Mouse (Mus musculus): ENCODE measurements at regions not wholly inside any gene's neighbourhood (a gene's known extent, or its start where the extent isn't known, plus 50 kb on each side); places are given as distances from the start of the nearest gene placed in this dataset.

GRCm38 (mm10) chr12:50893604-50894003, 244.7 kb upstream of the Prkd1 start:
- TF ChIP-seq CTCF (IDR thresholded peaks at IDR 0.05; ENCODE audit: borderline replicate concordance, extremely low read depth, insufficient read depth, insufficient read length): no peak
- no peak for TF ChIP-seq POLR2A (IDR thresholded peaks at IDR 0.05; ENCODE audit: borderline replicate concordance, extremely low read depth, insufficient read depth, insufficient read length, poor library complexity, severe bottlenecking)

All from brain, embryonic 14.5 days (tissue).